Mouse (Mus musculus): ENCODE data around the gene Rhoh.

GRCm38 (mm10) chr5:65866591-65866990 is 5.6 kb downstream of the Rhoh start:
- TF ChIP-seq CTCF (IDR thresholded peaks at IDR 0.05): no peak
- TF ChIP-seq EP300 (IDR thresholded peaks at IDR 0.05): no peak

Data from lung, postnatal 0 days (tissue).